Mouse (Mus musculus): ENCODE data around the gene Dusp16. TPM values are rescaled to one million over a fixed set of nuclear protein-coding genes. Genes with fewer than 3 reads are reported as not detected.

The Dusp16 gene
- polyA plus RNA-seq, 1 experiment from 2014 or later, result 21.1 TPM

DNA sequence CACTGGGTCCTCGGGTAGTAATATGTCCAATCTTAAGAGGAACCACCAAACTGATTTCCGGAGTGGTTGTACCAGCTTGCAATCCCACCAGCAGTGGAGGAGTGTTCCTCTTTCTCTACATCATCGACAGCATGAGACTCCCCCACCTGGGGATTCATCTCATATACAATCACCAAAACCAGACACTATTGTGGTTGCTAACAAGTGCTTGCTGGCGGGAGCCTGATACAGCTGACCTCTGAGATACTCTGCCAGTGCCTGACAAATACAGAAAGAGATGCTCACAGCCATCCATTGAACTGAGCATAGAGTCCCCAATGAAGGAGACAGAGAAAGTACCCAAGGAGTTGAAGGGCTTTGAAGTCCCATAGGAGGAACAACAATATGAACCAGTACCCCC lies 36.4 kb downstream of the Dusp16 start:
- 93% methylated on average over 4 of the region's 4 CpGs for WGBS
- no peak overlapping the region for H3K4me2 ChIP-seq (ENCODE audit: low read depth, low read length)
- H3K36me3 ChIP-seq (ENCODE audit: control insufficient read depth, insufficient read depth, low read length), result peaks cover 15% of the 10 kb centered on the region; the same call in 1 of the 2 replicates
- DNase-seq (ENCODE audit: low spot score) (no peak), ATAC-seq (ENCODE audit: low read depth) (no peak)
- no peaks in the 10 kb centered on the region for H3K9me3 ChIP-seq (ENCODE audit: control insufficient read depth, low read length)
- H3K4me1 ChIP-seq (ENCODE audit: control insufficient read depth, insufficient read depth, low read length), result no peaks in the 10 kb centered on the region; the same call in 1 of the 2 replicates
- H3K27me3 ChIP-seq (replicated peaks; ENCODE audit: control insufficient read depth, insufficient read depth, low read length), result no peaks in the 10 kb centered on the region
- no peak overlapping the region for H3K27ac ChIP-seq (replicated peaks; ENCODE audit: low read depth, low read length)
- H3K9ac ChIP-seq (ENCODE audit: low read depth, low read length), result no peak overlapping the region
- no peak overlapping the region for H3K4me3 ChIP-seq (ENCODE audit: low read depth, low read length)

DNA sequence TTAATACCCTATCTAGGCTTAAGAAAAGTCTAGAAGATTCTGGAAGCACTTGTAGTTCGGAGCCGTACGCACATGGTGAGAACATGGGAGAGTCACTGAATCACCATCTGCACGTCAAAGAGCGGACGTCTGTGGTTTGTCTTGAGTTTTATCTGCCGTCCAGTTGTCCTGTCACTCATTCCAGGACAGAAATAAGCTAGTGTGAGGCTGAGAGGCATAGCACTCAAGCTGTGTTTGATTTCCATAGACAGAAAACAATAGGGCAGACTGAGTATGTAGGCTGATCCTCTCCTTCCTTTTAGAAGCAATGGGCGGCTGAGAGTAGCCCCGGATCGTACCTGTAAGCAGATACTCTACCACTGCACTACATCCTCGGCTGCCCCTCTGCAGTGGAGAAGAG lies 38.6 kb downstream of the Dusp16 start:
- ATAC-seq (ENCODE audit: low read depth) (peak; percentile 44; the same call in 1 of the 2 replicates), DNase-seq (ENCODE audit: low spot score) (peak; percentile 22)
- Histone ChIP-seq H3K9ac (ENCODE audit: low read depth, low read length) (no peak overlapping the region), H3K4me1 (ENCODE audit: control insufficient read depth, insufficient read depth, low read length) (no peaks in the 10 kb centered on the region; the same call in 1 of the 2 replicates), H3K4me3 (ENCODE audit: low read depth, low read length) (no peak overlapping the region), H3K4me2 (ENCODE audit: low read depth, low read length) (no peak overlapping the region), H3K36me3 (ENCODE audit: control insufficient read depth, insufficient read depth, low read length) (peaks cover 15% of the 10 kb centered on the region; the same call in 1 of the 2 replicates), H3K9me3 (ENCODE audit: control insufficient read depth, low read length) (no peaks in the 10 kb centered on the region), H3K27ac (replicated peaks; ENCODE audit: low read depth, low read length) (no peak overlapping the region), H3K27me3 (replicated peaks; ENCODE audit: control insufficient read depth, insufficient read depth, low read length) (no peaks in the 10 kb centered on the region)
- 89% methylated on average over 11 of the region's 11 CpGs for WGBS

DNA sequence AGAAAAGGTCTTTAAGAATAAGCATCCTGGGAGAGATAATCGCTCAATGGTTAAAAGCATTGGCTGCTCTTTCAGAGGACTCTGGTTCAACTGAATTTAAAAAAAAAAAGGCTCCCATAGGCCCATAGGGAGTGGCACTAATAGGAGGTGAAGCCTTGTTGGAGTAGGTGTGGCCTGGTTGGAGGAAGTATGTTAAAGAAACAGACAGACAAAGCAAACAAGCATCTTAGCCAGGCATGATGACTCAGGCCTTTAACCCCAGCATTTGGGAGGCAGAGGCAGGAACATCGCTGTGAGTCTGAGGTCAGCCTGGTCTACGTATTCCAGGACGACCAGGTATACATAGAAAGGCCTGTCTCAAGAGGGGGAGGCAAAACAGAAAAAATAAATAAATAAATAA lies 39.0 kb downstream of the Dusp16 start:
- no peaks in the 10 kb centered on the region for H3K27me3 ChIP-seq (replicated peaks; ENCODE audit: control insufficient read depth, insufficient read depth, low read length)
- H3K4me2 ChIP-seq (ENCODE audit: low read depth, low read length), result no peak overlapping the region
- peaks cover 15% of the 10 kb centered on the region; the same call in 1 of the 2 replicates for H3K36me3 ChIP-seq (ENCODE audit: control insufficient read depth, insufficient read depth, low read length)
- DNase-seq (ENCODE audit: low spot score) (no peak), ATAC-seq (ENCODE audit: low read depth) (no peak; the same call in 1 of the 2 replicates)
- no peak overlapping the region for H3K27ac ChIP-seq (replicated peaks; ENCODE audit: low read depth, low read length)
- H3K9me3 ChIP-seq (ENCODE audit: control insufficient read depth, low read length), result no peaks in the 10 kb centered on the region
- 90% methylated on average over 4 of the region's 4 CpGs for WGBS
- H3K9ac ChIP-seq (ENCODE audit: low read depth, low read length), result no peak overlapping the region
- H3K4me3 ChIP-seq (ENCODE audit: low read depth, low read length), result no peak overlapping the region
- H3K4me1 ChIP-seq (ENCODE audit: control insufficient read depth, insufficient read depth, low read length), result no peaks in the 10 kb centered on the region; the same call in 1 of the 2 replicates

DNA sequence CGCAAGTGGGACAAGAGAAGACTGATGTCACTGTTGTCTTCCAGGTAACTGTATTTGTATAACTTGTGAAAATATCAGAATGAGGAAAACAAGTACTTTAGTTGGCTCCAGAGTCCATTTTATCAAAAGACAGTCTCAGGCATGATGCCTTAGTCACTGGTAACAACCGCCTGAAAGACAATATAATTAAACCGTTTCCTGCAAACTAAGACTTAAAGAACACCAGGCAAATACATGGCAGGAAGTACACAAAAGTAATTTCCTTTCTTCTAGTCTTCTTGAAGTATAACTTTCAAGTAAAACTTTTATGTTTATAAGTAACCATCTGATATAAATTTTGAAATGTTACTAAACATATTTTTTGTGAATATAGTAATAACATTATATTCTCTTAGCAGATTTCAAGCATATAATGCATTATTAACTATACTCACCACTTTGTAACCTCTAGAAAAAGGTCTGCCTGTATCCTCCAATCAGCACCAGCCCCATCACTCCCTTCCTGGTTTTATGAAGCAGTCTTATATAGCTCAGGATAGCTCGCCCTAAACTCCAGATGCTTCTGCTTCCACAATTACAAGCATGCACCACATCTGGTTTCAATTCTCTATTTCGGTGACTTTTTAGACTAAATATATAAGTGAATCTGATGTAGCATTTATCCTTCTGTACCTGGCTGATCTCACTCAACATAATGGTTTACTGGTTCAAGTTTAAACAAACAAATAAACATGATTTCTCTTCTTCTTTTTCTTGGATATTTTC lies 40.4 kb downstream of the Dusp16 start:
- H3K4me1 ChIP-seq (ENCODE audit: control insufficient read depth, insufficient read depth, low read length), result no peaks in the 10 kb centered on the region; the same call in 1 of the 2 replicates
- H3K36me3 ChIP-seq (ENCODE audit: control insufficient read depth, insufficient read depth, low read length), result peaks cover 10% of the 10 kb centered on the region; the same call in 1 of the 2 replicates
- H3K27me3 ChIP-seq (replicated peaks; ENCODE audit: control insufficient read depth, insufficient read depth, low read length), result no peaks in the 10 kb centered on the region
- no peak overlapping the region for H3K4me3 ChIP-seq (ENCODE audit: low read depth, low read length)
- peak overlapping the region; percentile 52; the same call in 1 of the 2 replicates for H3K27ac ChIP-seq (replicated peaks; ENCODE audit: low read depth, low read length)
- WGBS, result 58% methylated on average over 5 of the region's 5 CpGs
- H3K9ac ChIP-seq (ENCODE audit: low read depth, low read length), result no peak overlapping the region
- no peaks in the 10 kb centered on the region for H3K9me3 ChIP-seq (ENCODE audit: control insufficient read depth, low read length)
- H3K4me2 ChIP-seq (ENCODE audit: low read depth, low read length), result no peak overlapping the region
- ATAC-seq (ENCODE audit: low read depth) (no peak), DNase-seq (ENCODE audit: low spot score) (peak; percentile 72)

DNA sequence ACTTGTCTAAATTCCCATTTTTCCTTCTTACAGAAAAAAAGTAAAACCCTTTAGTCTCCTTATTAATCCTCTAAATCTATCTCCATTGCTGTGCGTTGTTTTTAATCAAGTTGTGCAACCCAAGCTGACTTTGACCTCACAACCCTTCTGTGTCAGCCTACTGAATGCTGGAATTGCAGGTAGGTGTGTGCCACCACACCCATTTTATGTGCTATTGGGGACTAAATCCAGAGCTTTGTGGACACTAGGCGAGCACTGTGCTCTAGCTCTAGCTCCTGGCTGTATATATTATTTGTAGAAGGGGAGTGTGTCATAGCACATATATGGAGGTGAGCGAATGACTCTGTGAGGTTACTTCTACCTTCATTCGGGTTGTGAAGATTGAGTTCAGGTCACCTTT lies 41.3 kb downstream of the Dusp16 start:
- 95% methylated on average over 4 of the region's 4 CpGs for WGBS
- Histone ChIP-seq H3K27ac (replicated peaks; ENCODE audit: low read depth, low read length) (no peak overlapping the region), H3K27me3 (replicated peaks; ENCODE audit: control insufficient read depth, insufficient read depth, low read length) (no peaks in the 10 kb centered on the region), H3K4me2 (ENCODE audit: low read depth, low read length) (no peak overlapping the region), H3K9me3 (ENCODE audit: control insufficient read depth, low read length) (no peaks in the 10 kb centered on the region), H3K36me3 (ENCODE audit: control insufficient read depth, insufficient read depth, low read length) (peaks cover 7% of the 10 kb centered on the region; the same call in 1 of the 2 replicates), H3K9ac (ENCODE audit: low read depth, low read length) (no peak overlapping the region), H3K4me3 (ENCODE audit: low read depth, low read length) (no peak overlapping the region), H3K4me1 (ENCODE audit: control insufficient read depth, insufficient read depth, low read length) (no peaks in the 10 kb centered on the region; the same call in 1 of the 2 replicates)
- ATAC-seq (ENCODE audit: low read depth) (no peak), DNase-seq (ENCODE audit: low spot score) (no peak)

DNA sequence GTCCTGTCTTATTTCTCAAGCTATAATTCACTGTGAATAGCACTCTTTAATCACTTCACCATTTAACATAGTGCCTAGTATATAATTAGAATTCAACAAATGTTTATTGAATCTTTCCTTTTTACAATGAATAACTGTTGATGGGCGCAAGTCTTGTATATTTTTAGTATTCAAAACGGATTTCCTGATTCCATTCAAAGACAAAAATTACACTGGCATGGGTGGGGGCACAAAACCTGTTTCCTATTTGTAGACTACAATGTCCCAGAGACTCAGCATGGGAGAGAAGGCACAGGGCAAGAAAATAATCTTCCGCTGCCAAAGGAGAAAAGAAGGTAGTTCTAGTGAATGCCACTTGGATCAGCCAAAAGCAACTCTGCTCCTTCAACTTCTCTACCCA lies 44.3 kb downstream of the Dusp16 start:
- 76% methylated on average over 3 of the region's 3 CpGs for WGBS
- Histone ChIP-seq H3K9ac (ENCODE audit: low read depth, low read length) (no peak overlapping the region), H3K4me3 (ENCODE audit: low read depth, low read length) (no peak overlapping the region), H3K4me1 (ENCODE audit: control insufficient read depth, insufficient read depth, low read length) (no peaks in the 10 kb centered on the region; the same call in 1 of the 2 replicates), H3K36me3 (ENCODE audit: control insufficient read depth, insufficient read depth, low read length) (0 out of 2 replicates have a peak, but pooled peaks cover 5% of the 10 kb centered on the region), H3K27ac (replicated peaks; ENCODE audit: low read depth, low read length) (no peak overlapping the region), H3K27me3 (replicated peaks; ENCODE audit: control insufficient read depth, insufficient read depth, low read length) (no peaks in the 10 kb centered on the region), H3K4me2 (ENCODE audit: low read depth, low read length) (no peak overlapping the region), H3K9me3 (ENCODE audit: control insufficient read depth, low read length) (no peaks in the 10 kb centered on the region)
- no peak for DNase-seq (ENCODE audit: low spot score)
- no peak for ATAC-seq (ENCODE audit: low read depth)

DNA sequence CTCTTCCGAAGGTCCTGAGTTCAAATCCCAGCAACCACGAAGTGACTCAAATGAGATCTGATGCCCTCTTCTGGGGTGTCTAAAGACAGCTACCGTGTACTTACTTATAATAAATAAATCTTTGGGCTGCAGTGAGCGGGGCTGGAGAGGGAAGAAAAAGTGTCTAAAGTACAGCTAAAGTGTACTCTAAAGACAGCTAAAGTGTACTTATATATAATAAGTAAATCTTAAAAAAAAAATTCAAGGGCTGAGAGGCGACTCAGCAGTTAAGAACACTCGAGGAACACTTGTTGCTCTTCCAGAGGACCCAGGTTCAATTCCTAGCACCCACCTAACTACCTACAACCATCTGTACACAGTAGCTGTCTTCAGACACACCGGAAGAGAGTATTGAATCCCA lies 46.5 kb downstream of the Dusp16 start:
- Histone ChIP-seq H3K36me3 (ENCODE audit: control insufficient read depth, insufficient read depth, low read length) (0 out of 2 replicates have a peak, but pooled peaks cover 5% of the 10 kb centered on the region), H3K4me3 (ENCODE audit: low read depth, low read length) (no peak overlapping the region), H3K4me1 (ENCODE audit: control insufficient read depth, insufficient read depth, low read length) (no peaks in the 10 kb centered on the region), H3K9me3 (ENCODE audit: control insufficient read depth, low read length) (no peaks in the 10 kb centered on the region), H3K27ac (replicated peaks; ENCODE audit: low read depth, low read length) (no peak overlapping the region), H3K27me3 (replicated peaks; ENCODE audit: control insufficient read depth, insufficient read depth, low read length) (no peaks in the 10 kb centered on the region), H3K9ac (ENCODE audit: low read depth, low read length) (no peak overlapping the region), H3K4me2 (ENCODE audit: low read depth, low read length) (no peak overlapping the region)
- ATAC-seq (ENCODE audit: low read depth), result no peak
- no peak for DNase-seq (ENCODE audit: low spot score)
- 94% methylated on average over 7 of the region's 7 CpGs for WGBS

DNA sequence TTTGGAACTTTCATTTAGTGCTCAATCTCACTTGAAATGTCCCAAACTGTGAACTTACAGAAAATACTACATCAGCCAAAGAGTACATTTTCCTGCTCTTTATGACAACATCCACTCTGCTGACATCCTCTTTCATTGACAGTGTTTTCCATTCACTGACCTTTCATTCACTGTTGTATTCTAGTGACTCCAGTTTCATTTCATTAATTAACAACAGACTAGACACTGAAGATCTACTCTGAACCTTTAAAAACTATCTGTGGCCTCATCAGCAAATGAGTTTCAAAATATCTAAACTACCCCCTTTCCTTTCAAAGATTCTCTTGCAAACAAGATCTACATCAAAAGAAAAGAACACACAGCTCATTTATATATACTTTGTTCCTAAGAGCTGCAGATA lies 48.9 kb downstream of the Dusp16 start:
- Histone ChIP-seq H3K36me3 (ENCODE audit: control insufficient read depth, insufficient read depth, low read length) (peaks cover 19% of the 10 kb centered on the region), H3K9me3 (ENCODE audit: control insufficient read depth, low read length) (no peaks in the 10 kb centered on the region), H3K27ac (replicated peaks; ENCODE audit: low read depth, low read length) (no peak overlapping the region), H3K4me1 (ENCODE audit: control insufficient read depth, insufficient read depth, low read length) (no peaks in the 10 kb centered on the region), H3K4me2 (ENCODE audit: low read depth, low read length) (no peak overlapping the region), H3K9ac (ENCODE audit: low read depth, low read length) (no peak overlapping the region), H3K27me3 (replicated peaks; ENCODE audit: control insufficient read depth, insufficient read depth, low read length) (no peaks in the 10 kb centered on the region), H3K4me3 (ENCODE audit: low read depth, low read length) (no peak overlapping the region)
- DNase-seq (ENCODE audit: low spot score) (no peak), ATAC-seq (ENCODE audit: low read depth) (no peak)

DNA sequence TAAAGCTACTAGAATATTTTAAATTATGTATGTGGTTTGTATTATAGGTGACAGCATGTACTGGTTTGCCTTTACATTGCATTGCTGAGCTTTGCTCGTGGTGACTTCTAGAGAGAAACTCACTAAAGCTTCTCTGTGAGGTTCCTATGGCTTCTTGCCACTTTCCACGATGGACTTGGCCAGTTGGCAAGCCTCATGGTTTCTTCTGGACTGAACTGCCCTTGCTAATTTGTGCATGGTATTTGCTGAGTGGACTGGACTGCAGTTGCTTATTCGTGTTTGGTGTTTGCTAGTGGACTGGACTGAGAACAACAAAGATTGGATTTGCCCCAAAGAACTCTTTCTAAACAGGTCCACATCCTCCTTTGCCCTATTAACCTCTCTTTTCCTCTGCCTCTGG lies 55.6 kb downstream of the Dusp16 start:
- Histone ChIP-seq H3K4me1 (ENCODE audit: control insufficient read depth, insufficient read depth, low read length) (no peaks in the 10 kb centered on the region), H3K9ac (ENCODE audit: low read depth, low read length) (no peak overlapping the region), H3K27me3 (replicated peaks; ENCODE audit: control insufficient read depth, insufficient read depth, low read length) (no peaks in the 10 kb centered on the region), H3K4me2 (ENCODE audit: low read depth, low read length) (no peak overlapping the region), H3K27ac (replicated peaks; ENCODE audit: low read depth, low read length) (no peak overlapping the region), H3K9me3 (ENCODE audit: control insufficient read depth, low read length) (no peaks in the 10 kb centered on the region), H3K4me3 (ENCODE audit: low read depth, low read length) (no peak overlapping the region), H3K36me3 (ENCODE audit: control insufficient read depth, insufficient read depth, low read length) (peaks cover 36% of the 10 kb centered on the region)
- DNase-seq (ENCODE audit: low spot score), result no peak
- WGBS, result 90% methylated on average over 3 of the region's 3 CpGs
- no peak for ATAC-seq (ENCODE audit: low read depth)
